Mouse (Mus musculus): Measurements from ENCODE around the gene Cks1brt.
"Not testable (repeated sequence)": the region's sequence is repeated elsewhere in the genome, so short reads cannot be mapped to it uniquely, and the experiment has no call there.

The Cks1brt gene

DNA sequence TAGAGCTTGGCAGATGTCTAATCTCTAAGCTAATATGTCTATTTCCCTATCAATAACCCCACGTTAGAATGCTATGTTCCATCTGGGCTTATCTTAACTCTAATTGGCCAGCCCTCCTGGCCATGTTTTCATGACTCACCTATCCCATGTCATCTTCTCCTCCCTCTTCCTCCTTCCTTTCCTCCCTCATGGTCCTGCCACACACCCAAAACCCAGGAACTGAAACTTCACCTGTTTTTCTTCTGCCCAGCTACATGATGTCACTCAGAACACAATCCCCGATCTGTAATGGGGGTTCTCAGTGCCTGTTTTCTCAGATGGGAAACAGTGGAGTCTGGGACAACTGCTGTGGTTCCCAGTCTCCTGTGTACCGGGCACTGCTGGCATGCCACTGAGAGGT lies at the start of gene Cks1brt:
Gene Cks1brt, plus strand, starts transcription at position 301 of the 400 bp plus-strand sequence.
- DNase-seq (ENCODE audit: low spot score in 2 of 2): no peak

DNA sequence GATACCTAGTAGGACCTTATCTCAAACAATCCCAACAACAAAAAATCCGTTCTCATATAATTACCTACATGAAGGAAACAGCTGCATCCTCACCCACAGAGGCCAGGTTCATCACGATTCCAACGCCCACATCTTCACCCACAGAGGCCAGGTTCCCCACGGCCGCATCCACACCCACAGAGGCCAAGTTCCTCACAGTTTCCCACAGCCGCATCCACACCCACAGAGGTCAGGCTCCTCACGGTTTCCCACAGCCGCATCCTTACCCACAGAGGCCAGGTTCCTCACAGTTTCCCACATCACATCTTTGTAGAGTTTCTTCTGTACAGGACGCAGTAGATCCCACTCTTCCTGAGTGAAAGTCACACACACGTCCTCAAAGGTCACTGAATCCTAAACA lies 38.5 kb upstream of the Cks1brt start:
- no peak for DNase-seq (ENCODE audit: low spot score in 2 of 2)

DNA sequence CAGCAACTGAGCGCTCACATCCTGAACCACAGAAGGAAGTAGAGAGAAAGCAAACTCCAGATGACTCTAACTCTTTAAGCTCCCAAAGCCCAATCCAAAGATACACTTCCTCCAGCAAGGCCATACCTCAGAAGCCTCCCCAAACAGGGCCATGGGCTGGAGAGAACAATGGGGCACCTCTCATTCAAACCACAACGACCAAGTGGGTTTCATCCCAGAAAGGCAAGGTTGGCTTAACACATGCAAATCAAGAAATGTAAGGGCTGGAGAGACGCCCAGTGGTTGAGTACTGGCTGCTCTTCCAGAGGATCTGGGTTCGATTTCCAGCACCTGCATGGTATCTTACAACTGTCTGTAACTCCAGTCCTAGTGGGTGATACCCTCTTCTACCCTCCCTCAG lies 36.2 kb upstream of the Cks1brt start:
- DNase-seq (ENCODE audit: low spot score in 2 of 2): no peak

DNA sequence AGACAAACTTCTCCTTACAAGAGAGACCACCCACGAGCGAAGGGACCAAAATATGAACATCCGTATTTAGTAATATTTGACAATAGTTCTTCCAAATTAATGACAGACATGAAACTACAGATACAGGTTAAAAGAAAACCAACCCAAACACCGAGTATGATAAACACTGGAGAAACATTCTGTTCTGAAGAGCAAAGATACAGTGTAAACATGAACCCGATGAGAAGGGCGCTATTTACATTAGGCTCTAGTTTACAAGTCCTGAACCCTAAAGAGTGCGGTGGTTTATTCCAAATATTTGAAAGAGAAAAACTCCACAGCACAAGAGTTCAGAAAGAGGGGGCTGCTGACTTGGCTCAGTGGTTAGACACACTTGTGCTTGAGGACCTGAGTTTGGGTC lies 34.7 kb upstream of the Cks1brt start:
- no peak for DNase-seq (ENCODE audit: low spot score in 2 of 2)

DNA sequence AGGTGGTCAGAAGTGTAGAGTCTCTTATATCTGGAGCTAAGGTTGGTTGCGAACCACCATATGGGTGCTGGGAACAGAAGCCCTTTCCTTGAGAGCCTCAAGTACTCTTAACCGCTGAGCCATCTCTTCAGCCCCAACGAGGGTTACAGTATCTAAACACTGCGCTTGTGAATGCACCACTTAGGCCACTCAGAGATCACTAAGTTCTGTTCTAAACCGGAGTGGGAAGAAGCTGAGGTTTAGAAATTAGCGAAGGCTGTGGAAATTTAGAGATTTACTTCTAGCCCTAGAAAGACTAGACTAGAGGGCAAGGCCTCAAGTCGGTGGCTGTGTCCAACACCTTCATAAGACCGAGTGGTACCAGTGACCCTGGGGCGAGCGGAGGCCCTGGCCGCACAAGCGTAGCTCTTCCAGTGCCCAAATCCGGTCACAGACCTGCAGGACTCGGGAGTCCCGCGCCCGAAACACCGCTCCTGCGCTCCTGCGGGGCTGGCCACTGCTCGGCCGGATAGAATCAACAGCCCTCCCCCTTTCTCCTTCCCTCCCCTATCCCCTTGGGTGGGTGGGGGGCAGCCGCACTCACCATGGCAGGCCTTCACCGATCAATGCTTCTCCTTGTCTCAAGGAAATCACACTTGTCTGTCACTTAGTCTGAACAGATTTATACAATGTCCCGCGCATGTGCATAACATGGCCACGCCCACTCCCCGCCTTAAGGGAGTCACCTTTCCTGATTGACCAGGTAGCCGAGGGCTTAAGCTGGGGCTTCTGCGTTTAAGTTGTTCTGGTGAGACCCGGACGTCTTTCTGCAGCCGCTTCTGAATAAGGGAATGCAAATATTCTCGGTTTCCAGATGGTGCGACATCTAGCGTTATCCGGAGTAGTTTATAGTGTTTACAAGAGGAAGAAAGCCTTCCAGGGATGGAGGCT lies 32.4 kb upstream of the Cks1brt start:
- DNase-seq (ENCODE audit: low spot score in 2 of 2): peak; percentile 81 to 91

DNA sequence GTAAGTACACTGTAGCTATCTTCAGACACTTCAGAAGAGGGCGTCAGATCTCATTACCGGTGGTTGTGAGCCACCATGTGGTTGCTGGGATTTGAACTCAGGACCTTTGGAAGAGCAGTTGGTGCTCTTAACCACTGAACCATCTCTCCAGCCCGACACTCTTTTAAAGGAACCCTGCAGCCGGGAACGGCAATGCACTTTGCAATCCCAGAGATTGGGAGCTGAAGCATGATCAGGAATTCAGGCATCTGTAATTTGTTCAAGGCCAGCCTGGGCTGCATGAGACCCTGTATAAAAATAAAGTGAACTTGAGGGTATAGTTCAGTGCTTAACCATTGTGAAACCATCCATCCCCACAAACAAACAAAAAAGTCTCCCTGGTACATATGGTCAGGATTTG lies 31.5 kb upstream of the Cks1brt start:
- DNase-seq (ENCODE audit: low spot score in 2 of 2): not testable (repeated sequence)

DNA sequence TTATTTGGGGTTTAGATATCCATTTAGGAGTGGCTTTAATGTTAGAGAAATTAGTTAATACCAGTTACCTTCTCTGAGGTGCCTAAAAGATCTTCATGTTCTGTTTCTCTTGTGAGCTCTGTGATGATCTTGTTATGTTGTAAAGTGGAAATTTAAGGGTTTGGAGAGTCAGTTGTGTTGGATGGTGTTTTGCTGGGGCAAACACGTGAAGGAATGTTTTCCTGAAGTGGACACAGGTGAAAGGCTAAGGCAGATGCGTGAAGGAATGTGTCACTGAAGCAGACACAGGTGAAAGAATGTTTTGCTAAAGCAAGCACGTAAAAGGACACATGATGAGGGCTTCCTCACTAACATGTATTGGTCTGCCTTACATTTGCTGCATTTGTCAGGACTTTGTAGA lies 28.7 kb upstream of the Cks1brt start, which contains the start of gene Zfp791:
Gene Zfp791, minus strand, starts transcription at position 101 of the 400 bp plus-strand sequence.
- DNase-seq (ENCODE audit: low spot score in 2 of 2): no peak

DNA sequence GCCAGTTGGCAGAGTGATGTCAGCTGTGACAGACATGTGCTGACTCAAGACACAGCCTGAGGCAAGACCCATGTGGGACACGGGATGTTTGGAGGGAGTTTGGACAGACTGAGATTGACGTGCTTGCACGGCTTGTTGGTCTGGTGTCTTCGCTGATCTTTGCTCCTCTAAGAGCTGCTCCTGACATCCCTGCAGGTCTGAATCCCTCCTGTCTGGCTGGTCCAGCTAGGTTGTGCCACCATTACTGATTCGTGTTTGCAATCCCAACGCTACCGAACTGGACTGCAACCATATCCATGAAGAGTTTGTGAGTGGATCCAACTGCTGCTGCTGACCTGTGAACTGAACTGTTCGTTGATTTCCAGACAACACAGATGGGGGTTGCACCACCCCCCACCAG lies 28.0 kb upstream of the Cks1brt start:
- no peak for DNase-seq (ENCODE audit: low spot score in 2 of 2)

DNA sequence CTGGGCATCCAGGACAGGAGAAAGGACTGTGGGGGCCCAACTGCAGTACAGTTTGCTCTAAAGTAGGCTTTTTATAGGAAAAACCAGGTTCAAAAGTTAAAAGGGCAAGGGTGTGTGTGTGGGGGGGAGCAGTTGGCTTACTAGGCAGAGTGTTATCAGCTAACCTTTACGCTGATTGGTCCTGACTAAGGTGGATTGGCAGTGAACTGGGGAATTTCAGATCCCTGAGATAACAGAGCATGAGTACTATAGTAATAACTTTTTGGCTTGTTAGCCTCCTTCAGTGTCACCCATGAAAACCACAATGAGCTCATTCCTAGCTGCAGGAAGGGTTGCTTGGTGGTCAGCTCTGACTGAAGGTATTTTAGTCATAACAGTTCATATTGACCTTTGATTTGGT lies 19.4 kb upstream of the Cks1brt start:
- no peak for DNase-seq (ENCODE audit: low spot score in 2 of 2)

DNA sequence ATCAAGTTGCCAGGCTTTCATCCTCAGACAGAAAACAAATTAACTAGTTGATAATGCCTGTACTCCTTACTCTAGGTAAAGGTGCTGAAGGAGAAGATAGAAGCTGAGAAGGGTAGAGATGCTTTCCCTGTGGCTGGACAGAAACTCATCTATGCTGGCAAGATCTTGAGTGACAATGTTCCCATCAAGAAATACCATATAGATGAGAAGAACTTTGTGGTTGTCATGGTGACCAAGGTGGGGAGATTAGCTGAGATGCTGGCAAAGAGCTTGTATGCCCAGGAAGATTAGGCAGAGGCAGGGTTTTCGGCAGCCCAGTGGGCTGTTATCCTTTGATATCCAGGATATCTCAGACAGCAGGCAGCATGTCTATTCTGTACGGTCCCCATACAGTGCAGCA lies 16.0 kb upstream of the Cks1brt start:
- not testable (repeated sequence) for DNase-seq (ENCODE audit: low spot score in 2 of 2)

DNA sequence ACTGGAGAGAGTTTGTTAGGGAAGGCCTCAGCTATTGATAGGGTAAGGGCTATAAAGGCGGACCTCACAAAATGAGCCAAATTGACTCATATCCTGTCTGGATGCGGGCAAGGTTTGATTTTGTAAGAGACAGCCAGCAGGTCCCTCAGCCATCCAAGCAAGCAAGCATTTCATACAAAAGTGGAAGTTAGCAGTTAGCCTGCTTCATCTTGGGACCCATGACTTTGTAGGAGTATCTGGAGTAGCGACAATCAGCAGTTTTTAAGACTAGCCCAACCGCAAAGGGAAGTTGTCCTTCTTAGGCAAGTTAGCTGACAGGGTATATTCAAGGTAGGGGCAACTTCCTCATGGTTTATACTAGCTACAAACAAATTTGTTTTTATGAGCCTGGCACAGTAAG lies 9.2 kb upstream of the Cks1brt start:
- DNase-seq (ENCODE audit: low spot score in 2 of 2): no peak

DNA sequence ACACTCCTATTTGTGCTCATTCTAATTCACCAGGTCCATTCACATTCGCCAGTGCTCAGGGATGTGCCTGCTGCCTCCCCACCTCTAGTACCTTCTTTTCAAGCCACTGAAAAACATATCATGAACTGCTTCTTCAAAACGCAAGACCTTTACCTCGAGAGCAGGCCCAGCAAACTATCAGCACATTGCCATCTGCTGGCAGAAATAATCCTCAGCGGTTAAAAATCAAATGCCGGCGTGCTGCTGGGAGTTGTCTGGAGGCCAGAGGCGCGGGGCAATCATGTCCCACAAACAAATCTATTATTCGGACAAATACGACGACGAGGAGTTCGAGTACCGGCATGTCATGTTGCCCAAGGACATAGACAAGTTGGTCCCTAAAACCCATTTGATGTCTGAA lies 19.6 kb downstream of the Cks1brt start:
- DNase-seq (ENCODE audit: low spot score in 2 of 2): peak; percentile 5 to 23

DNA sequence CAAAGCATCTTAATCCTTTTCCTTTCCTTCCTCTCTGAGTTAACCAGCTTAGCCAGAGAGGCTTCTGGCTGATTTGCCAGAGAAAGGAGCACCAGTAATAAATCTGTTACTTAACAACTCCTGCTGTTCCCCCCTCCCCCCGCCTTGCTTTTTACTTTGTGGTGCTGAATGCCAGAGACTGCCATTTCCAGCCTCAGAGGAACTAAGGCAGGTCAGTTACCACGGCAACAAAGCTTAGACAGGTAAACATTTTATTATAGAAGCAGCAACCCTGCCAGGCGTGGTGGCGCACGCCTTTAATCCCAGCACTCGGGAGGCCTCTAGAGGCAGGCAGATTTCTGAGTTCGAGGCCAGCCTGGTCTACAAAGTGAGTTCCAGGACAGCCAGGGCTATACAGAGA lies 24.2 kb downstream of the Cks1brt start:
- no peak for DNase-seq (ENCODE audit: low spot score in 2 of 2)

DNA sequence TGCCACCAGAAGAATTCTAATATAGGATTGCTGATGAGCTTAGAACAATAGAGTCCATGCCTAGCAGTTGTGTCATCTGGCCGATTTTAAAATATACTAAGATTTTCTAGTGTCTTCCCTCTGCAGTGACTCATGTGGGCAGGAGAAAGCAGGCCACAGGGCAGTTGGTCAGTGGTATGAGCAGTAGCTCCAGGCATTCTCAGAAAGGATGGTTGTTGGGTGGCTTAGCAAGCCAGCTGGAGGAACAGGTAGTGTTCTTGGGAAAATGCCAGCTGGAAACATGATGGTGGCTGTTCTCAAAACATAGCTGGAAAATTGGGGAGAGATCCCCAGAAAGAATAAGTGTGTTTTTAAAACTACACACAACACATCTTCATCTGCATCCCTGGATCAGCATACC lies 40.6 kb downstream of the Cks1brt start:
- DNase-seq (ENCODE audit: low spot score in 2 of 2): no peak

DNA sequence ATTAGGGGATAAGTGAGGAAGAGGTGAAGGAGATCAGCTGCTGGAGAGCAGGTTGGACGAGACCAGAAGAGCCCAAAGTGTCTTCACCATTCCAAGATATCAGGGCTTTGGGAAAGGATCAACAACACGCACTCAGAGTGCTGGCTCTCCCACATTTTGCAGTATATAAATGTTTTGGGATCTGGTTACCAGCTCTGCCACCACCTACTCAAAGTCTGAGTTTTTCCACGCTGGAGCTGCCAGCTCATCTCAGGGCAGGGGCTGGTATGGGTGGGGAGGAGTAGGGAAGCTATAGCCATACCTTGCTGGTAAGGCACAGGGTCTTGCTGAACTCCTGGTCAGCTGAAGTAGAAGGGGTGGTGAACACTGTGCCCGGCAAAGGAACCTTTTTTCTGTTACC lies 68.5 kb downstream of the Cks1brt start:
- DNase-seq (ENCODE audit: low spot score in 2 of 2): no peak

DNA sequence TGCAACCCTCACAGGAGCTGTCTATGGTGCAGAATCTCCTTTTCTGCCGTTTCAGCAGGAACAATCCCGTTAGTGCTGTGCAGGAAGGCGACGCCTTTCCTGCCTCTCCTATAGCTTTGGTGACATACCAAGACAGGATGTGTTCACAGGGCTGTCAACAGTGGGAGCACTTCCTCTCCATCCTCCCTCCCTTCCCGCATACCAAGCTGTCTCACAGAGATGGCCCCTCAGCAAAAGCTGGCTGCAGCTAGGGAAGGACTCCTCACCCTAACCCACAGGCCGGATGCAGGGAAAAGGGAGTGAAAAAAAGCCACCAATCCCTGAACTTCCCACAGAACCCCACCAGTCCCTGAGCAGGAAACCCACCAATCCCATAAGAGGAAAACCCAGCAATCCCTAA lies 69.3 kb downstream of the Cks1brt start:
- DNase-seq (ENCODE audit: low spot score in 2 of 2): no peak
